Mouse (Mus musculus) liver, postnatal 0 days (tissue): ENCODE data around the gene Hey2.

Experiments used
- CTCF ChIP-seq: sonication (generic); IDR thresholded peaks from 2 replicates; pipeline ENCODE4 v1.5.1; 2016; ENCODE audit warnings: antibody characterized with exemption, low read depth
- EP300 ChIP-seq: IDR thresholded peaks from 2 replicates; pipeline ENCODE4 v1.6.1; 2016; ENCODE audit warnings: antibody characterized with exemption, low read depth, mild to moderate bottlenecking

DNA sequence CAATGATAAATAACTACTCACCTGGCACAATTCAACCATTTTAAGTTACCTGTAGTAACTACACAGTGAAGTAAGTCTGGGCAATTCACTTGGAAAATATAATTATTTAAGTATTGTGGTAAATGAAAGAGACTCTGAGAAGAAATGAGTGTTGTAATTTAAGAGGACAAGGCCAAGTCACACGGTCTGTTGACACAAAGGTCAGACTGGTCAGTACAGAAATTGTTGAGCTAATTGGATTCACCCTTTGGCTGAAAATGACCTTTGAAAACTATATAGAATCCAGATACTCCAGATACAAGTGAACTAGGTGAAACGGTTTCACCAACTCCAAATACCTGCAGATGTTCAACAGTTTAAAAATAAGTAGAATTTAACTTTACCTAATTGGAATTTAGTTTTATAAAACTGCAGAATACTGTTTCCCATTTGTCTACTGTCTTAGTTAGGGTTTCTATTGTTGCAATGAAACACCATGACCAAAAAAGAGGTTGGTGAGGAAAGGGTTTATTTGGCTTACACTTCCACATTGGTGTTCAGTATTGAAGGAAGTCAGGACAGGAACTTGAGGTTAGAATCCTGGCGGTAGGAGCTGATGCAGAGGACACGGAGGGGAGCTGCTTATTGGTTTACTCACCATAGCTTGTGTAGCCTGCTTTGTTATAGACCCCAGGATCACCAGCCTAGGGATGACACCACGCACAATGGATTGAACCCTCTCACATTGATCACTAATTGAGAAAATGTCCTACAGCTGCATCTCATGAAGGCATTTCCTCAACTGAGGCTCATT, 45.9 kb downstream of the Hey2 start:
- TF ChIP-seq CTCF (no peak), EP300 (no peak)
